ENCODE assay signal across 9 mouse cellular contexts in the genomic region with DNA sequence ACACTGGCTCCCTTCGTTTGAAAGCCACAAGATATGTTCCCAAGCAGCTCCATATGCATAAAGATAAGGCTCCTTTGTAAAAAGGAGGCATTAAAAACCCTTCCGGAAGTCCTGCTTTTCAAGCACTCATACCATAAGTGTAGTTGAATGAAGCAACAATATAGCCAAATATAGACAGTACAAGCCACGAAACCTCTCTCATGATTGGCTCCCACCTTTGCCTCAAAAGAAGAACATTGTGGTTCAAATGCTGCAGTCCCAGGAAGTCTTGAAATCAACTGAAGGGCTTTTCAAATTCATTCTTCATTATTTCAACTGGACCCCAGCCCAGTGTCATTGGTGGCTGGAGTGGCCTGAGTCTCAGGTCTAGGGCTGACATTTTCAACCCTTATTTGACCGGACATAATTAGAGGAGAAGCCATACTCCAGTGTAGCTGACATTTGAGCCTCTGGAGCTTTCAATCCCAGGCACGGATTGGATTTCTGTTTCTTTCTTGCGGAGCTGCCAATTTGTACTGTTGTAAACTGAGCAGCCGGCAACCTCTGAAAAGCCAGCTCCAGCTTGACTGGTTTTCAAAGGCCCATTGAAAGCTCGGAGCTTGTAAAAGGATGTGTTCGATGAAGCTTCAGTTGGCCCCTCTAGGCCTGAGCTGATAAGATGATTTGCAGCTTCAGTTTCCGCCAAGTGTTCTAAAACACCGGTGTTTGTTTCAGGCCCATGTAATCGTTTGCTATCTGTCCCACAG.
A peak's percentile ranks its signal among the peaks of the same experiment; 100 is the strongest.
DNase-seq lines count a peak whose midpoint lies in the region; ATAC-seq and TF ChIP-seq lines count a peak whose summit lies in the region.
"Had no signal": no experiment of that assay in that cellular context is flagged by ENCODE, and none has a peak within 500 bp of the region (broad histone marks: within the 10 kb centered on the region; RNA-seq: fewer than 3 reads in every experiment).

No protein-coding gene starts in this region.

- H3K4me2 ChIP-seq in limb, embryonic 12.5 days: no peak overlapping the region
- no peak overlapping the region for H3K4me2 ChIP-seq in stomach, embryonic 15.5 days

- no peaks in the 10 kb centered on the region for H3K9me3 ChIP-seq in limb, embryonic 12.5 days
- no peaks in the 10 kb centered on the region for H3K9me3 ChIP-seq in stomach, embryonic 15.5 days

- H3K4me1 ChIP-seq in heart, adult 2 months (ENCODE audit: control insufficient read depth, insufficient read depth, low read length): peaks cover 10% of the 10 kb centered on the region
- H3K4me1 ChIP-seq in limb, embryonic 12.5 days (replicated peaks): 0 out of 2 replicates have a peak, but pooled peaks cover 8% of the 10 kb centered on the region
- no peaks in the 10 kb centered on the region for H3K4me1 ChIP-seq in stomach, embryonic 15.5 days
- H3K4me1 ChIP-seq in cerebellum, adult 2 months (ENCODE audit: control insufficient read depth, insufficient read depth, low read length): no peaks in the 10 kb centered on the region

- TF ChIP-seq EP300 in heart, adult 2 months (IDR thresholded peaks at IDR 0.05; ENCODE audit: insufficient read depth, low read depth, low read length): no peak

- TF ChIP-seq CTCF in heart, adult 2 months (IDR thresholded peaks at IDR 0.05): no peak
- no peak for TF ChIP-seq CTCF in cerebellum, adult 2 months (IDR thresholded peaks at IDR 0.05; ENCODE audit: borderline replicate concordance, insufficient read depth, low read depth, low read length)

- peak overlapping the region; percentile 76 for H3K27ac ChIP-seq in heart, adult 2 months
- H3K27ac ChIP-seq in limb, embryonic 12.5 days: peak overlapping the region; percentile 35; the same call in 1 of the 2 replicates
- H3K27ac ChIP-seq in stomach, embryonic 15.5 days: peak overlapping the region; percentile 40; the same call in 1 of the 2 replicates
- H3K27ac ChIP-seq in cerebellum, adult 2 months (ENCODE audit: insufficient read depth, low read length): no peak overlapping the region

- H3K79me2 ChIP-seq in heart, adult 2 months (replicated peaks; ENCODE audit: control insufficient read depth, insufficient read depth, low read length): no peaks in the 10 kb centered on the region

- no peak for ATAC-seq in limb, embryonic 12.5 days (ENCODE audit: insufficient number of reproducible peaks, insufficient read depth, low FRiP score, low TSS enrichment, low read depth)
- no peak for ATAC-seq in stomach, embryonic 15.5 days (ENCODE audit: insufficient read depth, low FRiP score, low read depth)
- no peak for ATAC-seq in cerebellum, adult (ENCODE audit: insufficient number of reproducible peaks, low FRiP score, low TSS enrichment)

- H3K27me3 ChIP-seq in heart, adult 2 months (ENCODE audit: control insufficient read depth, insufficient read depth, low read length): no peaks in the 10 kb centered on the region
- H3K27me3 ChIP-seq in limb, embryonic 12.5 days: peaks cover 63% of the 10 kb centered on the region
- H3K27me3 ChIP-seq in stomach, embryonic 15.5 days (replicated peaks): no peaks in the 10 kb centered on the region; the same call in 1 of the 2 replicates
- H3K27me3 ChIP-seq in cerebellum, adult 2 months (ENCODE audit: control insufficient read depth, insufficient read depth, low read length): no peaks in the 10 kb centered on the region

- intact Hi-C loops in heart, adult 2 months (cut with DNase I): loop anchor here (1.0 to 10.0 kb wide), 3 partner anchors 53 to 101 kb away; a partner anchor contains a TSS

- DNase-seq in heart, adult 2 months: no peak
- no peak for DNase-seq in heart, adult 9 months (ENCODE audit: low spot score in 2 of 2)
- DNase-seq in thymus, postnatal 4 days: peak; percentile 12
- no peak for DNase-seq in thymus, postnatal 0 days (ENCODE audit: low spot score)
- no peak for DNase-seq in cerebellum, adult 2 months

- no peak overlapping the region for H3K4me3 ChIP-seq in heart, adult 2 months
- no peak overlapping the region for H3K4me3 ChIP-seq in limb, embryonic 12.5 days (replicated peaks)
- no peak overlapping the region for H3K4me3 ChIP-seq in stomach, embryonic 15.5 days (replicated peaks)
- no peak overlapping the region for H3K4me3 ChIP-seq in cerebellum, adult 2 months (replicated peaks; ENCODE audit: insufficient read depth, low read depth, low read length)
- H3K4me3 ChIP-seq: erythroblast, embryonic 14.5 days had no signal

- no peaks in the 10 kb centered on the region for H3K36me3 ChIP-seq in heart, adult 2 months (ENCODE audit: control insufficient read depth, insufficient read depth, low read length)
- H3K36me3 ChIP-seq in limb, embryonic 12.5 days: no peaks in the 10 kb centered on the region
- H3K36me3 ChIP-seq in stomach, embryonic 15.5 days: no peaks in the 10 kb centered on the region

- no peak overlapping the region for H3K9ac ChIP-seq in heart, adult 2 months (ENCODE audit: low read depth, low read length)
- H3K9ac ChIP-seq in limb, embryonic 12.5 days (replicated peaks): no peak overlapping the region
- H3K9ac ChIP-seq in stomach, embryonic 15.5 days: no peak overlapping the region

- TF ChIP-seq POLR2A in heart, adult 2 months (IDR thresholded peaks at IDR 0.05; ENCODE audit: insufficient read depth, low read depth, low read length): no peak
- TF ChIP-seq POLR2A in cerebellum, adult 2 months (IDR thresholded peaks at IDR 0.05; ENCODE audit: borderline replicate concordance, insufficient read depth, low read length): no peak

- WGBS in heart, adult 2 months: 52% methylated on average over 12 of the region's 12 CpGs
- WGBS in limb, embryonic 12.5 days: 42% methylated on average over 12 of the region's 12 CpGs
- 46% methylated on average over 12 of the region's 12 CpGs for WGBS in stomach, embryonic 15.5 days
- WGBS in cerebellum, adult 2 months: 55% methylated on average over 12 of the region's 12 CpGs
